8 mouse cellular contexts compared by ENCODE assay signal in genomic region chr5:35893093-35893804, GRCm38 (mm10). TPM values are rescaled to one million over a fixed set of nuclear protein-coding genes. Genes with fewer than 3 reads are reported as not detected.
DNase-seq lines count a peak whose midpoint lies in the region; ATAC-seq and TF ChIP-seq lines count a peak whose summit lies in the region.

Gene Afap1 (plus strand): TSS chr5:35893319.

- H3K9me3 ChIP-seq in E14TG2a.4 (ENCODE audit: low read length) = no peaks in the 10 kb centered on the region
- no peaks in the 10 kb centered on the region for H3K9me3 ChIP-seq in forebrain, embryonic 14.5 days (replicated peaks; ENCODE audit: control insufficient read depth, low read length)
- no peaks in the 10 kb centered on the region for H3K9me3 ChIP-seq in liver, embryonic 15.5 days (replicated peaks)
- H3K9me3 ChIP-seq in neural tube, embryonic 11.5 days (ENCODE audit: control insufficient read depth, low read length) = no peaks in the 10 kb centered on the region
- no peaks in the 10 kb centered on the region for H3K9me3 ChIP-seq in stomach, embryonic 16.5 days (replicated peaks; ENCODE audit: control insufficient read depth, low read length)

- peak within 1 kb of the TSS; percentile 87 for H3K4me3 ChIP-seq in E14TG2a.4 (replicated peaks; ENCODE audit: low read length)
- H3K4me3 ChIP-seq in forebrain, embryonic 14.5 days (ENCODE audit: low read depth, low read length) = peak within 1 kb of the TSS; percentile 86
- H3K4me3 ChIP-seq in liver, embryonic 15.5 days (replicated peaks) = peak within 1 kb of the TSS; percentile 56
- peak within 1 kb of the TSS; percentile 89 for H3K4me3 ChIP-seq in neural tube, embryonic 11.5 days (ENCODE audit: low read depth, low read length)
- H3K4me3 ChIP-seq in stomach, embryonic 16.5 days (replicated peaks; ENCODE audit: low read length) = peak within 1 kb of the TSS; percentile 81

- peaks cover 27% of the 10 kb centered on the region for H3K4me1 ChIP-seq in E14TG2a.4 (replicated peaks; ENCODE audit: low read depth, low read length)
- H3K4me1 ChIP-seq in forebrain, embryonic 14.5 days (ENCODE audit: control insufficient read depth, insufficient read depth, low read length) = peaks cover 27% of the 10 kb centered on the region
- H3K4me1 ChIP-seq in liver, embryonic 15.5 days (replicated peaks) = peaks cover 10% of the 10 kb centered on the region
- H3K4me1 ChIP-seq in neural tube, embryonic 11.5 days (ENCODE audit: control insufficient read depth, insufficient read depth, low read length) = peaks cover 13% of the 10 kb centered on the region
- peaks cover 14% of the 10 kb centered on the region for H3K4me1 ChIP-seq in stomach, embryonic 16.5 days (ENCODE audit: control insufficient read depth, insufficient read depth, low read length)

- ATAC-seq in forebrain, embryonic 14.5 days = peak; percentile 94
- peak; percentile 80 for ATAC-seq in liver, embryonic 15.5 days (ENCODE audit: insufficient read depth)
- ATAC-seq in neural tube, embryonic 11.5 days (ENCODE audit: insufficient read depth, low FRiP score, low TSS enrichment) = peak; percentile 94
- peak; percentile 96 for ATAC-seq in stomach, embryonic 16.5 days (ENCODE audit: insufficient read depth, low FRiP score)

- H3K27me3 ChIP-seq in E14TG2a.4 (ENCODE audit: insufficient read depth, low read length) = peaks cover 51% of the 10 kb centered on the region
- no peaks in the 10 kb centered on the region; the same call in 1 of the 2 replicates for H3K27me3 ChIP-seq in forebrain, embryonic 14.5 days (replicated peaks; ENCODE audit: control insufficient read depth, insufficient read depth, low read length)
- peaks cover 37% of the 10 kb centered on the region for H3K27me3 ChIP-seq in liver, embryonic 15.5 days
- no peaks in the 10 kb centered on the region for H3K27me3 ChIP-seq in neural tube, embryonic 11.5 days (ENCODE audit: control insufficient read depth, insufficient read depth, low read length)
- H3K27me3 ChIP-seq in stomach, embryonic 16.5 days (ENCODE audit: control insufficient read depth, insufficient read depth, low read length) = no peaks in the 10 kb centered on the region

- DNase-seq in cerebellum, adult 11 months = peak; percentile 99
- peak; percentile 99 for DNase-seq in forebrain, embryonic 14.5 days (ENCODE audit: low spot score)
- DNase-seq in heart, postnatal 10 days = peak; percentile 100
- DNase-seq in kidney, postnatal 4 days = peak; percentile 100
- peak; percentile 100 for DNase-seq in neural tube, embryonic 11.5 days (ENCODE audit: low spot score)

- intact Hi-C loops in heart, postnatal 10 days (cut with DNase I) = no loop called here

- peak within 1 kb of the TSS; percentile 83 for H3K4me2 ChIP-seq in forebrain, embryonic 14.5 days (ENCODE audit: low read length)
- peak within 1 kb of the TSS; percentile 72 for H3K4me2 ChIP-seq in liver, embryonic 15.5 days
- peak within 1 kb of the TSS; percentile 87 for H3K4me2 ChIP-seq in neural tube, embryonic 11.5 days (ENCODE audit: low read depth)
- peak within 1 kb of the TSS; percentile 80 for H3K4me2 ChIP-seq in stomach, embryonic 16.5 days (ENCODE audit: low read depth, low read length)

- no peak for TF ChIP-seq CTCF in E14TG2a.4 (conservative IDR thresholded peaks at IDR 0.05; ENCODE audit: low read length)

- no peaks in the 10 kb centered on the region for H3K36me3 ChIP-seq in E14TG2a.4 (ENCODE audit: insufficient read depth, low read length)
- H3K36me3 ChIP-seq in forebrain, embryonic 14.5 days (ENCODE audit: control insufficient read depth, insufficient read depth, low read length) = no peaks in the 10 kb centered on the region
- H3K36me3 ChIP-seq in liver, embryonic 15.5 days (replicated peaks) = no peaks in the 10 kb centered on the region
- no peaks in the 10 kb centered on the region for H3K36me3 ChIP-seq in neural tube, embryonic 11.5 days (ENCODE audit: control insufficient read depth, insufficient read depth, low read length)
- no peaks in the 10 kb centered on the region for H3K36me3 ChIP-seq in stomach, embryonic 16.5 days (ENCODE audit: control insufficient read depth, insufficient read depth, low read length)

- H3K9ac ChIP-seq in forebrain, embryonic 14.5 days (ENCODE audit: low read length) = peak within 1 kb of the TSS; percentile 98
- peak within 1 kb of the TSS; percentile 47; the same call in 1 of the 2 replicates for H3K9ac ChIP-seq in liver, embryonic 15.5 days
- H3K9ac ChIP-seq in neural tube, embryonic 11.5 days (ENCODE audit: low read length) = peak within 1 kb of the TSS; percentile 92
- H3K9ac ChIP-seq in stomach, embryonic 16.5 days (ENCODE audit: low read length) = peak within 1 kb of the TSS; percentile 96

- H3K27ac ChIP-seq in forebrain, embryonic 14.5 days (ENCODE audit: low read depth, low read length) = peak within 1 kb of the TSS; percentile 53; the same call in 1 of the 2 replicates
- H3K27ac ChIP-seq in liver, embryonic 15.5 days (replicated peaks) = no peak within 1 kb of the TSS
- peak within 1 kb of the TSS; percentile 68 for H3K27ac ChIP-seq in neural tube, embryonic 11.5 days (ENCODE audit: low read depth, low read length)
- H3K27ac ChIP-seq in stomach, embryonic 16.5 days (ENCODE audit: low read length) = peak within 1 kb of the TSS; percentile 84

- WGBS in forebrain, embryonic 14.5 days = under 1% methylated on average over 49 of the region's 49 CpGs
- WGBS in liver, embryonic 15.5 days (ENCODE audit: insufficient replicate concordance) = under 1% methylated on average over 49 of the region's 49 CpGs
- WGBS in neural tube, embryonic 11.5 days = under 1% methylated on average over 49 of the region's 49 CpGs
- under 1% methylated on average over 49 of the region's 49 CpGs for WGBS in stomach, embryonic 16.5 days

RNA-seq across cellular contexts. Expression of gene Afap1, which starts in this region (rescaled TPM):
- polyA plus RNA-seq in forebrain, embryonic 14.5 days (2014; fragmentation: Nextera tagmentation; extraction: Ambion mirVana) = 36.9 and 45.8 TPM in 2 replicates
- 10 to 100 TPM; 37.9 to 42.9 TPM for total RNA-seq in heart, postnatal 10 days (2021)
- 1.2 and 1.3 TPM in 2 replicates for polyA plus RNA-seq in liver, embryonic 15.5 days (2015; fragmentation: Nextera tagmentation; extraction: Ambion mirVana)
- 57.8 and 61.8 TPM in 2 replicates for polyA plus RNA-seq in neural tube, embryonic 11.5 days (2014; fragmentation: Nextera tagmentation; extraction: Ambion mirVana)
- polyA plus RNA-seq in stomach, embryonic 16.5 days (2015; fragmentation: Nextera tagmentation; extraction: Ambion mirVana) = 19.2 and 20.4 TPM in 2 replicates

Comparison
In these comparisons a context has a peak if more than half of its experiments do, and no peak if none do; other contexts are left out.
1. H3K9ac ChIP-seq: peak in every context shown above with its lines; median percentile 98 in forebrain, embryonic 14.5 days; 96 in stomach, embryonic 16.5 days; 92 in neural tube, embryonic 11.5 days; 47 in liver, embryonic 15.5 days.